ENCODE assay signal across 8 mouse cellular contexts in genomic region chr4:33544755-33545576, GRCm38 (mm10).
DNase-seq lines count a peak whose midpoint lies in the region; ATAC-seq lines count a peak whose summit lies in the region.
"Had no signal": no experiment of that assay in that cellular context is flagged by ENCODE, and none has a peak within 500 bp of the region (broad histone marks: within the 10 kb centered on the region; RNA-seq: fewer than 3 reads in every experiment).

No protein-coding gene starts in this region.

- peak; percentile 46; the same call in 1 of the 2 replicates for ATAC-seq in forebrain, embryonic 13.5 days
- 0 out of 2 replicates have a peak, but pooled peaks have one; percentile 19 for ATAC-seq in hindbrain, embryonic 14.5 days (ENCODE audit: low FRiP score)
- ATAC-seq in neural tube, embryonic 13.5 days (ENCODE audit: low read depth), result peak; percentile 24; the same call in 1 of the 2 replicates
- no peak for ATAC-seq in activated CD4-positive, CD25-positive, alpha-beta regulatory T cell, adult 4 months

- whole genome bisulfite sequencing in forebrain, embryonic 13.5 days, result 54% methylated on average over 13 of the region's 13 CpGs
- WGBS in hindbrain, embryonic 14.5 days, result 51% methylated on average over 13 of the region's 13 CpGs
- 48% methylated on average over 13 of the region's 13 CpGs for WGBS in neural tube, embryonic 13.5 days

- no peaks in the 10 kb centered on the region for H3K27me3 ChIP-seq in forebrain, embryonic 13.5 days
- no peaks in the 10 kb centered on the region for H3K27me3 ChIP-seq in hindbrain, embryonic 14.5 days (ENCODE audit: control insufficient read depth, insufficient read depth, low read length)
- no peaks in the 10 kb centered on the region for H3K27me3 ChIP-seq in neural tube, embryonic 13.5 days
- H3K27me3 ChIP-seq: limb, embryonic 12.5 days had no signal

- H3K9ac ChIP-seq in forebrain, embryonic 13.5 days, result 0 out of 2 replicates have a peak overlapping the region, but pooled peaks have one; percentile 26
- no peak overlapping the region for H3K9ac ChIP-seq in hindbrain, embryonic 14.5 days
- H3K9ac ChIP-seq in neural tube, embryonic 13.5 days, result no peak overlapping the region
- H3K9ac ChIP-seq: limb, embryonic 12.5 days had no signal

- DNase-seq in kidney, postnatal 14 days, result peak; percentile 18
- no peak for DNase-seq in kidney, postnatal 25 days
- no peak for DNase-seq in hindbrain, embryonic 14.5 days (ENCODE audit: low spot score)
- no peak for DNase-seq in frontal cortex, postnatal 36 days (ENCODE audit: low spot score in 2 of 2)

- H3K4me3 ChIP-seq in forebrain, embryonic 13.5 days, result no peak overlapping the region
- H3K4me3 ChIP-seq in hindbrain, embryonic 14.5 days (replicated peaks; ENCODE audit: low read length), result no peak overlapping the region
- no peak overlapping the region for H3K4me3 ChIP-seq in neural tube, embryonic 13.5 days
- H3K4me3 ChIP-seq: limb, embryonic 12.5 days had no signal

- H3K9me3 ChIP-seq in forebrain, embryonic 13.5 days (replicated peaks), result no peaks in the 10 kb centered on the region
- no peaks in the 10 kb centered on the region for H3K9me3 ChIP-seq in hindbrain, embryonic 14.5 days (ENCODE audit: control insufficient read depth, low read length)
- no peaks in the 10 kb centered on the region for H3K9me3 ChIP-seq in neural tube, embryonic 13.5 days
- H3K9me3 ChIP-seq: limb, embryonic 12.5 days had no signal

- peak overlapping the region; percentile 22 for H3K27ac ChIP-seq in forebrain, embryonic 13.5 days
- peak overlapping the region; percentile 22; the same call in 1 of the 2 replicates for H3K27ac ChIP-seq in hindbrain, embryonic 14.5 days
- no peak overlapping the region for H3K27ac ChIP-seq in neural tube, embryonic 13.5 days (replicated peaks)
- H3K27ac ChIP-seq: limb, embryonic 12.5 days had no signal

- peak overlapping the region; percentile 27; the same call in 1 of the 2 replicates for H3K4me2 ChIP-seq in forebrain, embryonic 13.5 days
- 0 out of 2 replicates have a peak overlapping the region, but pooled peaks have one; percentile 4 for H3K4me2 ChIP-seq in hindbrain, embryonic 14.5 days (replicated peaks)
- H3K4me2 ChIP-seq in neural tube, embryonic 13.5 days, result 0 out of 2 replicates have a peak overlapping the region, but pooled peaks have one; percentile 11
- H3K4me2 ChIP-seq: limb, embryonic 12.5 days had no signal

- H3K36me3 ChIP-seq in forebrain, embryonic 13.5 days (ENCODE audit: poor library complexity, severe bottlenecking), result no peaks in the 10 kb centered on the region
- H3K36me3 ChIP-seq in hindbrain, embryonic 14.5 days (replicated peaks; ENCODE audit: control insufficient read depth, insufficient read depth), result no peaks in the 10 kb centered on the region
- H3K36me3 ChIP-seq in neural tube, embryonic 13.5 days, result no peaks in the 10 kb centered on the region
- H3K36me3 ChIP-seq: limb, embryonic 12.5 days had no signal

- H3K4me1 ChIP-seq in forebrain, embryonic 13.5 days, result peaks cover 33% of the 10 kb centered on the region
- H3K4me1 ChIP-seq in hindbrain, embryonic 14.5 days (replicated peaks; ENCODE audit: control insufficient read depth, insufficient read depth, low read length), result peaks cover 11% of the 10 kb centered on the region
- H3K4me1 ChIP-seq in neural tube, embryonic 13.5 days (replicated peaks), result peaks cover 27% of the 10 kb centered on the region
